Mouse (Mus musculus) hindbrain, embryonic 10.5 days (tissue): ENCODE results near the gene Hdac7. TPM values are rescaled to one million over a fixed set of nuclear protein-coding genes. Genes with fewer than 3 reads are reported as not detected.

Experiments used
- DNase-seq: peaks from one replicate; pipeline ENCODE4 v3.0.0-alpha.2; 2017; ENCODE audit warnings: low spot score
- H3K27ac ChIP-seq: fragments of 300-500 bp; sonication (generic); 2 replicates; pipeline ENCODE4 v1.5.1; 2016; ENCODE audit warnings: mild to moderate bottlenecking, moderate library complexity
- H3K27me3 ChIP-seq: fragments of 300-500 bp; sonication (generic); 2 replicates; pipeline ENCODE4 v1.6.1; 2016; ENCODE audit warnings: mild to moderate bottlenecking; ENCODE audit not compliant: poor library complexity, insufficient read depth, severe bottlenecking
- H3K36me3 ChIP-seq: fragments of 300-500 bp; sonication (generic); 2 replicates; pipeline ENCODE4 v1.6.1; 2016; ENCODE audit warnings: mild to moderate bottlenecking, moderate library complexity
- H3K4me1 ChIP-seq: fragments of 300-500 bp; sonication (generic); replicated peaks from 2 replicates; pipeline ENCODE4 v1.6.1; 2016; ENCODE audit warnings: mild to moderate bottlenecking
- H3K4me3 ChIP-seq: fragments of 300-500 bp; sonication (generic); 2 replicates; pipeline ENCODE4 v1.5.1; 2016; ENCODE audit warnings: mild to moderate bottlenecking, moderate library complexity
- H3K9me3 ChIP-seq: fragments of 300-500 bp; sonication (generic); 2 replicates; pipeline ENCODE4 v1.6.1; 2016; ENCODE audit warnings: mild to moderate bottlenecking, moderate library complexity
- WGBS: fragments of 180-500 bp; shearing (Covaris S2); methylation state at CpG from one replicate; pipeline ENCODE4 v1.1.7; 2016; 5-methylcytosine and 5-hydroxymethylcytosine counted together
- polyA plus RNA-seq: library from polyadenylated mRNA; unstranded; fragments of >200 nt; fragmentation: Nextera tagmentation; extraction: Ambion mirVana; gene quantifications from 2 replicates; pipeline ENCODE4 v1.2.1, GENCODE M21; 2016

The Hdac7 gene
- polyA plus RNA-seq, 1 experiment from 2014 or later = 32.7 TPM

DNA sequence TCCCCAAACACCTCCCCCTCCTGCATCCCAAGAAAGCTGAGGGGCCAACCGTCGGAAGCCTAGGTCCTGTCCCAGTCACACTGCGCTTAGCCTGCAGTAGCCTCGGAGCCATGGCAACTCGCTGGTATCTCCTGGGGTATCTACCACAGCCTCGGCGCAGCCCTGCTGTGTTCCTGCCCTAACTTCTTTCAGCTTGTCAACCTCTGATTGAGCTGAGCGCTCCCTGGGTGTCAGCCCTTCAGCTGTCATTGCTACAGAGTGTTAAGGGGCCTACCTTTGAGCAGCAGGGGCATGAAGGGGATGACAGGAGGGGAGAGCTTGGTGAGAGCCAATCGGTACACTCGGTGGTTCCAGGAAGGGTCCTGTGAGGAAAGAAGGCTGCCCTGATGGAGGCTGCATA lies 96.0 kb downstream of the Hdac7 start:
- Histone ChIP-seq H3K4me3 (no peak overlapping the region), H3K27me3 (peaks cover 11% of the 10 kb centered on the region; the same call in 1 of the 2 replicates), H3K4me1 (peaks cover 53% of the 10 kb centered on the region), H3K36me3 (no peaks in the 10 kb centered on the region), H3K27ac (peak overlapping the region; percentile 76), H3K9me3 (no peaks in the 10 kb centered on the region)
- DNase-seq = peak; percentile 55
- 20% methylated on average over 10 of the region's 10 CpGs for WGBS

DNA sequence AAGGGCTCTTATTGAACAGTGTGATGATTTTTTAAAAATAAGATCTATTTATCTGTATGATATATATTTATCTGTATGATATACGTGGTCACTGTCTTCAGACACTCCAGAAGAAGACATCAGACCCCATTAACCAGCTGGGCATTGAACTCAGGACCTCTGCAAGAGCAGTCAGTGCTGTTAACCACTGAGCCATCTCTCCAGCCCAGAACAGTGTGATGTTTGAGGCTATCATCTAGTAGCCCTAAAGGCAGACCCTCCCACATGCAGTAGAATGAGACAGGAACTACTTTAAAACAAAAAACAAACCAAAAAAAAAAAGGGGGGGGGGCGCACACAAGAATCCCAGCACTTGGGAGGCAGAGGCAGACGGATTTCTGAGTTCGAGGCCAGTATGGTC lies 96.8 kb downstream of the Hdac7 start:
- no peaks in the 10 kb centered on the region for H3K9me3 ChIP-seq
- peaks cover 54% of the 10 kb centered on the region for H3K4me1 ChIP-seq
- peaks cover 11% of the 10 kb centered on the region; the same call in 1 of the 2 replicates for H3K27me3 ChIP-seq
- H3K4me3 ChIP-seq = no peak overlapping the region
- 88% methylated on average over 4 of the region's 4 CpGs for WGBS
- H3K27ac ChIP-seq = no peak overlapping the region
- no peaks in the 10 kb centered on the region for H3K36me3 ChIP-seq
- no peak for DNase-seq

DNA sequence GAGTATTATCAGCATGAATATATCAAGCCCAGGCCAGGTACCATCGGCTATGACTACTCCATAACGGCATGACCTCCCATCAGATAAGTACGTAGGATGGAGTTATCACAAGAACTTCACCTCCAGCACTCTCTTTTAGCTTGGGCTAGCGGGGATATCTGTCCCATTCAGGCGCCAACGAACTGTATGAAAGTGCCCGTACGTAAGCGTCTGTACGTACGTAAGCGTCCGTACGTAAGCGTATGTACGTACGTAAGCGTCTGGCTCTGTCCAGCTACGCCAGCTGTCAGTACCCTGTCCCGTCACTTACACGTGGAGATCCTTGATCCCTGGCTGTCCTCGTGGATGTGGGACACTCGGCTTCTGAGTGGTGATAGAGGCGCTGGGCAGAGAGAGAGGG lies 97.6 kb downstream of the Hdac7 start:
- no peak for DNase-seq
- Histone ChIP-seq H3K9me3 (no peaks in the 10 kb centered on the region), H3K4me1 (peaks cover 57% of the 10 kb centered on the region), H3K27ac (no peak overlapping the region), H3K27me3 (peaks cover 11% of the 10 kb centered on the region; the same call in 1 of the 2 replicates), H3K36me3 (no peaks in the 10 kb centered on the region), H3K4me3 (no peak overlapping the region)
- 94% methylated on average over 24 of the region's 24 CpGs for WGBS

DNA sequence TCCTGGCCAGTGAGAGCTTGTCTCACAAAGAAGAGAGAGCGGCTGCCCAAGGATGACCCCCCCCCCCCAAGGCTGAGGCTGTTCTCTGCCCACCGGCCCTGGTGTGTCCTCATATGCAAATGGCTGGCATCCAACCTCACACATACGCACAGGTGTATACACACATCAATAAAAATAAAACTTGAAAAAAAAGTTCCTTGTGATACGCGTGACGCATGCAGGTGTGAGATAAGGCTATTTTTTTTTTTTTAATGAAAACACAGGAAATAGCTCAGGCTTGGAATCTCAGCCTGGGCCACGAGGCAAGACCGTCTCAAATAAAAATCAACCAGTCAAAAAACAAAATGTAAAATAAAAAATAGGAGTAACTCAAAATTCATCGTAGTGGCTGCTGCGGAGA lies 98.0 kb downstream of the Hdac7 start:
- Histone ChIP-seq H3K36me3 (no peaks in the 10 kb centered on the region), H3K27ac (no peak overlapping the region), H3K9me3 (no peaks in the 10 kb centered on the region), H3K4me3 (no peak overlapping the region), H3K4me1 (peaks cover 57% of the 10 kb centered on the region), H3K27me3 (peaks cover 11% of the 10 kb centered on the region; the same call in 1 of the 2 replicates)
- 94% methylated on average over 10 of the region's 10 CpGs for WGBS
- DNase-seq = no peak

DNA sequence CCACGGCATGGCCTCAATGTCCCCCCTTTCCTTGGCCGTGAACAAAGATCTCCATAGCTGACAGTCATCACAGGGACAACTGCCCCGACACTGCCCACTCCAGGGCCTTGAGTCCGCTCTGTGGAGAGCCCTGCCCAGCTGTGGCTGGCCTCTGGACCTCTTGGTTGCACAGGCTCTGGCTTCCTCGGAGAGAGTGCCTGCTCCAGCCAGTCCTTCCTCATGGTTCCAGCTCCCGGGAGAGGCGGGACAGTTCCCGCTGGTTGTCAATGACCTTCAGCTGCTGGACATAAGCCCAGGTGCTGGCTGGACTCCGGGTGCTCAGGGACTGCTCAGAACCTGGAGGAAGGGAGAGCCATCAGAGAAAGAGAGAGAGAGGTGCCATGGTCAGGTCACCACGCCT lies 99.0 kb downstream of the Hdac7 start:
- H3K4me3 ChIP-seq = no peak overlapping the region
- no peak for DNase-seq
- H3K9me3 ChIP-seq = no peaks in the 10 kb centered on the region
- no peaks in the 10 kb centered on the region for H3K36me3 ChIP-seq
- peak overlapping the region; percentile 46 for H3K27ac ChIP-seq
- peaks cover 11% of the 10 kb centered on the region; the same call in 1 of the 2 replicates for H3K27me3 ChIP-seq
- H3K4me1 ChIP-seq = peaks cover 51% of the 10 kb centered on the region
- 76% methylated on average over 10 of the region's 10 CpGs for WGBS

GRCm38 (mm10) chr15:97744930-97745329 lies 99.4 kb downstream of the Hdac7 start:
- H3K27me3 ChIP-seq = peaks cover 11% of the 10 kb centered on the region; the same call in 1 of the 2 replicates
- no peaks in the 10 kb centered on the region for H3K9me3 ChIP-seq
- peaks cover 47% of the 10 kb centered on the region for H3K4me1 ChIP-seq
- H3K4me3 ChIP-seq = no peak overlapping the region
- DNase-seq = no peak
- no peaks in the 10 kb centered on the region for H3K36me3 ChIP-seq
- H3K27ac ChIP-seq = peak overlapping the region; percentile 46
- WGBS = 78% methylated on average over 10 of the region's 10 CpGs

GRCm38 (mm10) chr15:97743961-97744525 lies 100.3 kb downstream of the Hdac7 start:
- H3K9me3 ChIP-seq = no peaks in the 10 kb centered on the region
- H3K4me1 ChIP-seq = peaks cover 38% of the 10 kb centered on the region
- H3K27me3 ChIP-seq = peaks cover 2% of the 10 kb centered on the region; the same call in 1 of the 2 replicates
- H3K36me3 ChIP-seq = no peaks in the 10 kb centered on the region
- H3K27ac ChIP-seq = peak overlapping the region; percentile 2; the same call in 1 of the 2 replicates
- WGBS = 71% methylated on average over 12 of the region's 12 CpGs
- DNase-seq = no peak
- no peak overlapping the region for H3K4me3 ChIP-seq

DNA sequence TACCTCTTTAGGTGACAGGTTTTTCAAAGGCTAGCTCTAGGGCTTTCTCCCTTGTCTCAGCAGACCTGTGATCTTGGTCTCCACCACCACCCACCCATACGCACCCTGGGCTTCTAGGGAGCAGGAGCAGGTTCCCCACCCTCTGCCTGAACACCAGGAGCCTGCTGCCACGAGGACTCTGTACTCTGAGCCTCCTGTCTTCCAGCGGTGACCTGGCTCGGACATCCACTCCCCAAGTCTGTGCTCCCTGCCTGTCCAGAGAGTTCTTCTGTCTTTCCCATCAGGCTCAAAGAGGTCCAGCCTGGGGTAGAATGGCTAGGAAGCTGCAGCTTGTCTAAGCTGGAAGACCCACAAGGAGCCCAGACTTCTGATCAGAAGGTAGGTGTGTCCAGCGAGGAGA lies 101.1 kb downstream of the Hdac7 start:
- 81% methylated on average over 5 of the region's 5 CpGs for WGBS
- H3K27me3 ChIP-seq = no peaks in the 10 kb centered on the region
- H3K4me3 ChIP-seq = no peak overlapping the region
- H3K4me1 ChIP-seq = peaks cover 30% of the 10 kb centered on the region
- H3K9me3 ChIP-seq = no peaks in the 10 kb centered on the region
- 0 out of 2 replicates have a peak overlapping the region, but pooled peaks have one; percentile 13 for H3K27ac ChIP-seq
- DNase-seq = no peak
- H3K36me3 ChIP-seq = no peaks in the 10 kb centered on the region

Other genes starting within 250 kb of the Hdac7 start
- 29.7 and 33.5 TPM in 2 replicates for gene Rpap3, start 138.7 kb downstream of the Hdac7 start, polyA plus RNA-seq
- 0.07 and 0.08 TPM in 2 replicates for gene Endou, start 113.2 kb downstream of the Hdac7 start, polyA plus RNA-seq
- 6.2 and 6.7 TPM in 2 replicates for gene Rapgef3, start 76.5 kb downstream of the Hdac7 start, polyA plus RNA-seq
- gene Slc48a1, start 66.0 kb downstream of the Hdac7 start, polyA plus RNA-seq = 28.8 and 31.3 TPM in 2 replicates
- gene Vdr, start 66.1 kb upstream of the Hdac7 start, polyA plus RNA-seq = 0.51 and 1.0 TPM in 2 replicates
- 58.9 and 64.5 TPM in 2 replicates for gene Tmem106c, start 119.7 kb upstream of the Hdac7 start, polyA plus RNA-seq
- 196 and 224 TPM in 2 replicates for gene Col2a1, start 160.2 kb upstream of the Hdac7 start, polyA plus RNA-seq
- 33.0 and 37.9 TPM in 2 replicates for gene Pfkm, start 248.1 kb upstream of the Hdac7 start, polyA plus RNA-seq
- gene Senp1, start 249.2 kb upstream of the Hdac7 start, polyA plus RNA-seq = 36.5 and 44.1 TPM in 2 replicates